Mouse (Mus musculus) MEL (cell line): ENCODE measurements around the gene Utp20. TPM values are rescaled to one million over a fixed set of nuclear protein-coding genes. Genes with fewer than 3 reads are reported as not detected.
A peak's percentile ranks its signal among the peaks of the same experiment; 100 is the strongest.

Experiments
- DNase-seq: peaks from one replicate; pipeline ENCODE4 v3.0.0; 2011; ENCODE audit warnings: low read depth, low spot score
- H3K27ac ChIP-seq: 2 replicates; pipeline ENCODE4 v1.5.1; 2012; ENCODE audit warnings: low read depth, mild to moderate bottlenecking, control low read depth, low read length, moderate library complexity; ENCODE audit not compliant: control insufficient read depth
- H3K27me3 ChIP-seq, 2 experiments: fragments of 150-350 bp in 1 of 2; sonication (generic) in 1 of 2; 2 replicates each; pipeline ENCODE4 v1.6.1; 2012; ENCODE audit warnings: low read length in 2 of 2, mild to moderate bottlenecking in 2 of 2, improper control_type of control experiment in 1 of 2, moderate library complexity in 1 of 2; ENCODE audit not compliant: insufficient read depth in 2 of 2, control insufficient read depth in 1 of 2
- H3K36me3 ChIP-seq, 2 experiments: 2 replicates each; pipeline ENCODE4 v1.6.1; 2012 to 2014; ENCODE audit warnings: low read length in 2 of 2, improper control_type of control experiment in 1 of 2, inconsistent platforms in 1 of 2, mild to moderate bottlenecking in 1 of 2; ENCODE audit not compliant: insufficient read depth in 2 of 2, control insufficient read depth in 1 of 2
- H3K4me1 ChIP-seq, 2 experiments: fragments of 150-350 bp in 1 of 2; sonication (generic) in 1 of 2; 2 replicates each; pipeline ENCODE4 v1.6.1; 2012; ENCODE audit warnings: low read length in 2 of 2, improper control_type of control experiment in 1 of 2, mild to moderate bottlenecking in 1 of 2; ENCODE audit not compliant: insufficient read depth in 2 of 2, control insufficient read depth in 1 of 2
- H3K4me3 ChIP-seq, 2 experiments: fragments of 150-350 bp in 1 of 2; sonication (generic) in 1 of 2; 2 replicates each; pipeline ENCODE4 v1.5.1; 2012; ENCODE audit warnings: low read depth in 2 of 2, low read length in 2 of 2, mild to moderate bottlenecking in 2 of 2, moderate library complexity in 2 of 2, control low read depth in 1 of 2, improper control_type of control experiment in 1 of 2; ENCODE audit not compliant: control insufficient read depth in 1 of 2, insufficient read depth in 1 of 2
- H3K79me2 ChIP-seq: 2 replicates; pipeline ENCODE4 v1.6.1; 2012; ENCODE audit warnings: mild to moderate bottlenecking, low read length, moderate library complexity; ENCODE audit not compliant: control insufficient read depth, poor library complexity, insufficient read depth
- H3K9ac ChIP-seq: 2 replicates; pipeline ENCODE4 v1.6.1; 2012; ENCODE audit warnings: low read depth, mild to moderate bottlenecking, control low read depth, low read length, moderate library complexity; ENCODE audit not compliant: control insufficient read depth, poor library complexity, severe bottlenecking
- H3K9me3 ChIP-seq: fragments of 150-350 bp; sonication (generic); replicated peaks from 2 replicates; pipeline ENCODE4 v1.6.1; 2012; ENCODE audit warnings: mild to moderate bottlenecking, low read length, improper control_type of control experiment, moderate library complexity; ENCODE audit not compliant: insufficient read depth
- BHLHE40 ChIP-seq: IDR thresholded peaks from 2 replicates; pipeline ENCODE4 v1.6.1; 2012; ENCODE audit warnings: low read depth, mild to moderate bottlenecking, inconsistent platforms, low read length, improper control_type of control experiment, borderline replicate concordance
- E2F4 ChIP-seq: IDR thresholded peaks from 2 replicates; pipeline ENCODE4 v1.6.1; 2011; ENCODE audit warnings: low read depth, low read length, improper control_type of control experiment, borderline replicate concordance
- ELF1 ChIP-seq: IDR thresholded peaks from 2 replicates; pipeline ENCODE4 v1.6.1; 2014; ENCODE audit warnings: low read depth, mild to moderate bottlenecking, inconsistent platforms, low read length, improper control_type of control experiment, moderate library complexity
- EP300 ChIP-seq, 2 experiments: IDR thresholded peaks; 2 replicates each; pipeline ENCODE4 v1.6.1; 2011; ENCODE audit warnings: improper control_type of control experiment in 2 of 2, low read length in 2 of 2, low read depth in 1 of 2, mild to moderate bottlenecking in 1 of 2
- ETS1 ChIP-seq: IDR thresholded peaks from 2 replicates; pipeline ENCODE4 v1.6.1; 2012; ENCODE audit warnings: low read depth, mild to moderate bottlenecking, inconsistent platforms, low read length, improper control_type of control experiment, moderate library complexity
- GATA1 ChIP-seq: IDR thresholded peaks from 2 replicates; pipeline ENCODE4 v1.6.1; 2011; ENCODE audit warnings: low read depth, low read length, improper control_type of control experiment
- JUND ChIP-seq: IDR thresholded peaks from 2 replicates; pipeline ENCODE4 v1.6.1; 2011; ENCODE audit warnings: low read depth, mild to moderate bottlenecking, improper control_type of control experiment, low read length
- MAFK ChIP-seq: IDR thresholded peaks from 2 replicates; pipeline ENCODE4 v1.6.1; 2011; ENCODE audit warnings: low read depth, mild to moderate bottlenecking, low read length, improper control_type of control experiment, borderline replicate concordance
- MEF2A ChIP-seq: IDR thresholded peaks from 2 replicates; pipeline ENCODE4 v1.6.1; 2014; ENCODE audit warnings: low read depth, mild to moderate bottlenecking, inconsistent platforms, low read length, improper control_type of control experiment; ENCODE audit not compliant: poor library complexity, insufficient replicate concordance, severe bottlenecking; ENCODE audit errors: extremely low read depth
- MYB ChIP-seq: IDR thresholded peaks from 2 replicates; pipeline ENCODE4 v1.6.1; 2011; ENCODE audit warnings: mild to moderate bottlenecking, low read depth, low read length, improper control_type of control experiment
- NRF1 ChIP-seq: IDR thresholded peaks from 2 replicates; pipeline ENCODE4 v1.6.1; 2014; ENCODE audit warnings: low read depth, mild to moderate bottlenecking, inconsistent platforms, low read length, improper control_type of control experiment, moderate library complexity; ENCODE audit not compliant: poor library complexity, insufficient read depth, severe bottlenecking
- RAD21 ChIP-seq: IDR thresholded peaks from 2 replicates; pipeline ENCODE4 v1.6.1; 2011; ENCODE audit warnings: mild to moderate bottlenecking, low read depth, low read length, improper control_type of control experiment
- RCOR1 ChIP-seq: IDR thresholded peaks from 2 replicates; pipeline ENCODE4 v1.6.1; 2012; ENCODE audit warnings: low read depth, mild to moderate bottlenecking, inconsistent platforms, low read length, improper control_type of control experiment
- TAL1 ChIP-seq: IDR thresholded peaks from 2 replicates; pipeline ENCODE4 v1.6.1; 2012; ENCODE audit warnings: mild to moderate bottlenecking, inconsistent platforms, low read length, moderate library complexity, mixed read lengths
- TBP ChIP-seq: IDR thresholded peaks from 2 replicates; pipeline ENCODE4 v1.8.0; 2011; ENCODE audit warnings: low read depth, low read length, improper control_type of control experiment
- TCF12 ChIP-seq: IDR thresholded peaks from 2 replicates; pipeline ENCODE4 v1.6.1; 2014; ENCODE audit warnings: low read depth, mild to moderate bottlenecking, inconsistent platforms, low read length, improper control_type of control experiment, moderate library complexity
- UBTF ChIP-seq: IDR thresholded peaks from 2 replicates; pipeline ENCODE4 v1.6.1; 2012; ENCODE audit warnings: low read depth, mild to moderate bottlenecking, inconsistent platforms, low read length, improper control_type of control experiment, moderate library complexity, borderline replicate concordance; ENCODE audit not compliant: insufficient read depth
- USF1 ChIP-seq: IDR thresholded peaks from 2 replicates; pipeline ENCODE4 v1.6.1; 2014; ENCODE audit warnings: low read depth, mild to moderate bottlenecking, inconsistent platforms, low read length, improper control_type of control experiment, moderate library complexity
- ZMIZ1 ChIP-seq: IDR thresholded peaks from 2 replicates; pipeline ENCODE4 v1.6.1; 2012; ENCODE audit warnings: low read depth, mild to moderate bottlenecking, inconsistent platforms, low read length, improper control_type of control experiment, moderate library complexity
- polyA plus RNA-seq, 2 experiments: library from polyadenylated mRNA; stranded (reverse) in 1 of 2; unstranded in 1 of 2; fragments of >175 nt in 1 of 2; fragments of >200 nt in 1 of 2; gene quantifications; 2 replicates each; pipeline versions ENCODE4 v1.2.1 to v1.2.4; 2012; ENCODE audit warnings: low replicate concordance in 2 of 2, low read depth in 1 of 2; ENCODE audit not compliant: insufficient read length in 2 of 2, insufficient read depth in 1 of 2, missing spikeins in 1 of 2
- total RNA-seq: library from RNA; depleted of rRNA; stranded (reverse); fragments of 300-350 nt; gene quantifications from 2 replicates; pipeline ENCODE4 v1.2.3, GENCODE M21; 2012

Utp20 gene
- total and polyA plus RNA-seq, 3 experiments: 56.5 to 138 (median 62.8) TPM

DNA sequence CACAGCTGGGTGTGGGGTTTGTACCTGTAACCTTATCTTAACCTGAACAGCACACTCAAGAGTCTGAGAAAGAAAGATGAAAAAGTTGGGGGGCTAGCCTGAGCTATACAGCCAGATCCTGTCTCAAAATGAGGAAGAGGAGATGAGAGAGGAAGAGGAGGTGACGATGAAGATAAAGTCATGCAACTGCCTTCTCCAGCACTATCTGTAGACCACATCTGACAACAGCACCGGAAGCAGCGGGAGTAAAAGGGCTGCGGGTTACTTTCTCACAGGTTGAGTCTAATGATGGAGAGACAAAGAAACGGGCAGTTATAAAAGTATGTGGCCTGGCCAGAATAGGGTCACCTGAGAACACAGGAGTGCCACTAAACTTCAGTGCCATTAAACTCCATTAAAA is 57.6 kb downstream of the Utp20 start (continued):
- TF ChIP-seq RCOR1: peak; percentile 85
- peak; percentile 99 for TF ChIP-seq GATA1
- 0 out of 2 replicates have a peak, but pooled peaks have one; percentile 16 for TF ChIP-seq TBP
- TF ChIP-seq JUND: peak; percentile 69
- no peak for TF ChIP-seq USF1
- TF ChIP-seq ZMIZ1: no peak
- TF ChIP-seq MYB: peak; percentile 92
- no peak for TF ChIP-seq NRF1
- peak; percentile 34; the same call in 1 of the 2 replicates for TF ChIP-seq TAL1
- TF ChIP-seq MEF2A: no peak
- TF ChIP-seq ELF1: peak; percentile 64; the same call in 1 of the 2 replicates
- no peak for TF ChIP-seq MAFK
- TF ChIP-seq UBTF: no peak
- TF ChIP-seq BHLHE40: no peak
- TF ChIP-seq E2F4: no peak
- peak; percentile 82 for TF ChIP-seq ETS1
- no peak for TF ChIP-seq RAD21
- peak; percentile 97 to 98 for TF ChIP-seq EP300 (IDR thresholded peaks at IDR 0.05; ENCODE audit: low read depth in 1 of 2, low read length in 2 of 2)

DNA sequence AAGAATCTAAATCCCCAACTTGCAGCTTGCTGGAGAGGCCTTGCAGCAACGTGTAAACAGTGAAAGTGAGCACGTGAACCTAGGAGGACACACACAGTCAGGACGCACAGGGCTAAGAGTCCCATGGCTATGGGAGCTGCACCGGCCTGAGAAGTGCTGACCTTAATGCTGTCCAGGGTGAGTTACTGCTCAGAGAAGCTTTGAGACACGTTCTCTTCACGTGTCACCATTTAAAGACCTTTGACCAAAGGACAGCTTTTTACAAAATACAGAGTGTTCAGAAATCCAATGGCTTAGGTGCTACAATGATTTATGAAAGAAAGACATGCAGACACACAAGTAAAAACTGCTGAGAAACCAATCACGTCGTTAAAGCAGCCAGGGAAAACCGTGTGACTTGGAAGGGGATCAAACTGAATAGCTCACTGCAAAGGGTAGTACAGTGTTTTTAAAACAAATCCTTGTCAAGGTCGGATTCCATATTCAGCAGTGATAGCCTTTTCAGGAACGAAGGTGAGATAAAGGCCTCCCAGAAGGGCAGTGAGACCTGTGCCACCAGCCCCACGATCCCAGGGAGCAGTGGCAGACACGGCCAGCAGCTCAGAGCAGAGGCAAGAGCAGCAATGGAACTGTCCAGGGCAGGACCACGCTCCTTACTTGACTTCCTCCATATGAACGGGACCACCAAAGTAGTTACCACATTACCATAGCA is 61.0 kb downstream of the Utp20 start:
- H3K79me2 ChIP-seq: no peaks in the 10 kb centered on the region
- no peaks in the 10 kb centered on the region for H3K9me3 ChIP-seq
- H3K36me3 ChIP-seq: peaks cover 18 to 23% of the 10 kb centered on the region in 2 experiments
- peaks cover 14 to 23% of the 10 kb centered on the region in 2 experiments for H3K4me1 ChIP-seq
- TF ChIP-seq TCF12: no peak
- TF ChIP-seq NRF1: no peak
- no peak for TF ChIP-seq ZMIZ1
- no peak for TF ChIP-seq EP300 (IDR thresholded peaks at IDR 0.05; ENCODE audit: low read depth in 1 of 2, low read length in 2 of 2)
- H3K9ac ChIP-seq: no peak overlapping the region
- H3K4me3 ChIP-seq: no peak overlapping the region
- DNase-seq: no peak
- H3K27ac ChIP-seq: no peak overlapping the region
- H3K27me3 ChIP-seq: no peaks in the 10 kb centered on the region
